Mouse (Mus musculus) T-helper 2 cell (primary cell): ENCODE measurements at regions not wholly inside any gene's neighbourhood (a gene's known extent, or its start where the extent isn't known, plus 50 kb on each side); places are given as distances from the start of the nearest gene placed in this dataset.

Experiments
- in situ Hi-C: fragments of 300-600 bp; cut with MboI, MseI; formaldehyde crosslinking; loops from one replicate; pipeline ENCODE4 v1.15.1; 2025; ENCODE audit warnings: high pct_unique_total_duplicates

DNA sequence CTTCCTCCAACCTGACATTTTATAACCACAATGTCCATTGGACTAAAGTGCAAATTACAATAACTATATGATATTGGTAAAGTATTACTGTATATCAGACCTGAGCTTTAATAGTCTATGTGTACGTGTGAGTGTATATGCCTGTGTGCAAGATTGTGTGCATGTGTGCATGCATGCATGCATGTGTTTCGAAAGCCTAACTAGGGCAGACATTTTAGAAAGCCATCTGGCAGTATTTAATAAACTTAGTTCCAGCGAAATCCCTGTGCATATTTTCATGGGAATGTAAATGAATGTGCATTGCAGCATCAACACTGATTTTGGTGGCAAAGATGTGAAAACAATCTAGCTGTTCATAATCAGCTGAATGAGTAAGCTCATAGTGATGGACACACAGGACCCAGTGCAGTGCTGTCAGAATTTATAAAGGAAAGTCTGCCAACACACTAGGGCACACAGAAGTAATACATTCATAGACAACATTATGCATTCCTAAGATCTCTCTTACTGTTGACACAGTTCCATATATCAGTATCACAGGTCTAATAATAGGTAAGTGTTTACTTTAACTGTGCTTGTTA lies 1288.1 kb downstream of the D3Ertd751e start:
- in situ Hi-C loops = loop anchor here (10.0 kb wide), 1 partner anchor 944 kb away; no protein-coding TSS in a partner anchor

DNA sequence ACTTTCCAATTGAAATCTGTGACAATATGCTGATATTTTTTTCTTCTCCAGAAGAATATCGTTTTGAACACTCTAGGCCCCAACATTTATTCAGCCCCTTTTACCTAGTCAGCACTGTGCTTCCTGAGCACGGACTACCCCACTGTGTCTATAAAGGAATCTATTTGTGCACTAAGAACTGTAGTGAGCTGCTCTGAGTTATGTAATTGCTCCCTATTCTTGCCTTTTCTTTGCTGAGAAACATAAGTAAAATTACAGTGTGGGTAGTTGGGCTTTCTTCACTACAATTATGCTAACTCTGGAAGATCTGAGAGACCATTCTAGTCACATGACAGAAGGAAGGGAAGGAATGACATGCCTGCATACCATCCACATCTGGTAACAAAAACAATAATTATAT lies 1313.9 kb downstream of the D3Ertd751e start:
- in situ Hi-C loops = loop anchor here (10.0 kb wide), 1 partner anchor 362 kb away; no protein-coding TSS in a partner anchor
